Mouse (Mus musculus): ENCODE data around the gene Acsm3.

- TF ChIP-seq CHD2 (IDR thresholded peaks at IDR 0.05; ENCODE audit: low read depth, low read length) (no peak), ZNF384 (IDR thresholded peaks at IDR 0.05; ENCODE audit: low read depth, low read length) (no peak), MAFK (IDR thresholded peaks at IDR 0.05; ENCODE audit: insufficient read depth, low read depth, low read length) (no peak), HCFC1 (IDR thresholded peaks at IDR 0.05; ENCODE audit: borderline replicate concordance, insufficient read depth, low read length) (no peak)
These were observed 9.2 kb downstream of the Acsm3 start for GRCm38 (mm10) chr7:119769895-119770294.
